Mouse (Mus musculus): Measurements from ENCODE around the gene Rbfox2. TPM values are rescaled to one million over a fixed set of nuclear protein-coding genes. Genes with fewer than 3 reads are reported as not detected.
A peak's percentile ranks its signal among the peaks of the same experiment; 100 is the strongest.

The Rbfox2 gene
- polyA plus RNA-seq, 1 experiment = 34.7 TPM

- TF ChIP-seq CTCF (IDR thresholded peaks at IDR 0.05; ENCODE audit: extremely low read depth, insufficient read length, insufficient replicate concordance, low read depth, low read length) (no peak), POLR2A (IDR thresholded peaks at IDR 0.05; ENCODE audit: low read depth, low read length) (no peak)
- H3K27ac ChIP-seq (ENCODE audit: insufficient read depth, low read depth, low read length) = no peak overlapping the region
- no peaks in the 10 kb centered on the region for H3K4me1 ChIP-seq (ENCODE audit: control insufficient read depth, insufficient read depth, insufficient read length, low read length)
- H3K27me3 ChIP-seq (ENCODE audit: control insufficient read depth, insufficient read depth, low read length) = no peaks in the 10 kb centered on the region
- no peak overlapping the region for H3K4me3 ChIP-seq (ENCODE audit: low read depth, low read length)
- 82% methylated on average over 4 of the region's 4 CpGs for WGBS
- no peaks in the 10 kb centered on the region for H3K36me3 ChIP-seq (ENCODE audit: control insufficient read depth, insufficient read depth, low read length)
These were observed 86.0 kb downstream of the Rbfox2 start for GRCm38 (mm10) chr15:77220833-77221232.

- Histone ChIP-seq H3K4me3 (ENCODE audit: low read depth, low read length) (no peak overlapping the region), H3K36me3 (ENCODE audit: control insufficient read depth, insufficient read depth, low read length) (no peaks in the 10 kb centered on the region), H3K27me3 (ENCODE audit: control insufficient read depth, insufficient read depth, low read length) (no peaks in the 10 kb centered on the region), H3K27ac (ENCODE audit: insufficient read depth, low read depth, low read length) (no peak overlapping the region), H3K4me1 (ENCODE audit: control insufficient read depth, insufficient read depth, insufficient read length, low read length) (no peaks in the 10 kb centered on the region)
- peak; percentile 72; the same call in 1 of the 2 replicates for TF ChIP-seq CTCF (IDR thresholded peaks at IDR 0.05; ENCODE audit: extremely low read depth, insufficient read length, insufficient replicate concordance, low read depth, low read length)
- TF ChIP-seq POLR2A (IDR thresholded peaks at IDR 0.05; ENCODE audit: low read depth, low read length) = no peak
These were observed 86.7 kb downstream of the Rbfox2 start for GRCm38 (mm10) chr15:77220137-77220536.

- Histone ChIP-seq H3K4me1 (ENCODE audit: control insufficient read depth, insufficient read depth, insufficient read length, low read length) (no peaks in the 10 kb centered on the region), H3K27ac (ENCODE audit: insufficient read depth, low read depth, low read length) (no peak overlapping the region), H3K27me3 (ENCODE audit: control insufficient read depth, insufficient read depth, low read length) (no peaks in the 10 kb centered on the region), H3K4me3 (ENCODE audit: low read depth, low read length) (no peak overlapping the region), H3K36me3 (ENCODE audit: control insufficient read depth, insufficient read depth, low read length) (no peaks in the 10 kb centered on the region)
- TF ChIP-seq POLR2A (IDR thresholded peaks at IDR 0.05; ENCODE audit: low read depth, low read length) = no peak
- TF ChIP-seq CTCF (IDR thresholded peaks at IDR 0.05; ENCODE audit: extremely low read depth, insufficient read length, insufficient replicate concordance, low read depth, low read length) = no peak
- 64% methylated on average over 1 of the region's 1 CpGs for WGBS
These were observed 87.2 kb downstream of the Rbfox2 start for GRCm38 (mm10) chr15:77219571-77219970.

GRCm38 (mm10) chr15:77218007-77218406 lies 88.8 kb downstream of the Rbfox2 start:
- no peaks in the 10 kb centered on the region for H3K36me3 ChIP-seq (ENCODE audit: control insufficient read depth, insufficient read depth, low read length)
- no peak overlapping the region for H3K27ac ChIP-seq (ENCODE audit: insufficient read depth, low read depth, low read length)
- no peak for TF ChIP-seq POLR2A (IDR thresholded peaks at IDR 0.05; ENCODE audit: low read depth, low read length)
- no peak for TF ChIP-seq CTCF (IDR thresholded peaks at IDR 0.05; ENCODE audit: extremely low read depth, insufficient read length, insufficient replicate concordance, low read depth, low read length)
- H3K27me3 ChIP-seq (ENCODE audit: control insufficient read depth, insufficient read depth, low read length) = no peaks in the 10 kb centered on the region
- H3K4me3 ChIP-seq (ENCODE audit: low read depth, low read length) = no peak overlapping the region
- no peaks in the 10 kb centered on the region for H3K4me1 ChIP-seq (ENCODE audit: control insufficient read depth, insufficient read depth, insufficient read length, low read length)
- WGBS = 89% methylated on average over 3 of the region's 3 CpGs

GRCm38 (mm10) chr15:77217523-77217922 lies 89.3 kb downstream of the Rbfox2 start:
- Histone ChIP-seq H3K4me3 (ENCODE audit: low read depth, low read length) (no peak overlapping the region), H3K27me3 (ENCODE audit: control insufficient read depth, insufficient read depth, low read length) (no peaks in the 10 kb centered on the region), H3K27ac (ENCODE audit: insufficient read depth, low read depth, low read length) (no peak overlapping the region), H3K36me3 (ENCODE audit: control insufficient read depth, insufficient read depth, low read length) (no peaks in the 10 kb centered on the region), H3K4me1 (ENCODE audit: control insufficient read depth, insufficient read depth, insufficient read length, low read length) (no peaks in the 10 kb centered on the region)
- 74% methylated on average over 1 of the region's 1 CpGs for WGBS
- TF ChIP-seq CTCF (IDR thresholded peaks at IDR 0.05; ENCODE audit: extremely low read depth, insufficient read length, insufficient replicate concordance, low read depth, low read length) = no peak
- TF ChIP-seq POLR2A (IDR thresholded peaks at IDR 0.05; ENCODE audit: low read depth, low read length) = no peak

- H3K4me1 ChIP-seq (ENCODE audit: control insufficient read depth, insufficient read depth, insufficient read length, low read length) = no peaks in the 10 kb centered on the region
- no peak for TF ChIP-seq CTCF (IDR thresholded peaks at IDR 0.05; ENCODE audit: extremely low read depth, insufficient read length, insufficient replicate concordance, low read depth, low read length)
- TF ChIP-seq POLR2A (IDR thresholded peaks at IDR 0.05; ENCODE audit: low read depth, low read length) = no peak
- H3K4me3 ChIP-seq (ENCODE audit: low read depth, low read length) = no peak overlapping the region
- H3K27me3 ChIP-seq (ENCODE audit: control insufficient read depth, insufficient read depth, low read length) = no peaks in the 10 kb centered on the region
- no peaks in the 10 kb centered on the region for H3K36me3 ChIP-seq (ENCODE audit: control insufficient read depth, insufficient read depth, low read length)
- H3K27ac ChIP-seq (ENCODE audit: insufficient read depth, low read depth, low read length) = no peak overlapping the region
- WGBS = 92% methylated on average over 6 of the region's 6 CpGs
These were observed 90.1 kb downstream of the Rbfox2 start for GRCm38 (mm10) chr15:77216704-77217103.

GRCm38 (mm10) chr15:77215178-77215800 lies 91.5 kb downstream of the Rbfox2 start:
- H3K4me1 ChIP-seq (ENCODE audit: control insufficient read depth, insufficient read depth, insufficient read length, low read length) = no peaks in the 10 kb centered on the region
- no peak overlapping the region for H3K4me3 ChIP-seq (ENCODE audit: low read depth, low read length)
- no peaks in the 10 kb centered on the region for H3K27me3 ChIP-seq (ENCODE audit: control insufficient read depth, insufficient read depth, low read length)
- no peaks in the 10 kb centered on the region for H3K36me3 ChIP-seq (ENCODE audit: control insufficient read depth, insufficient read depth, low read length)
- H3K27ac ChIP-seq (ENCODE audit: insufficient read depth, low read depth, low read length) = no peak overlapping the region
- WGBS = 61% methylated on average over 5 of the region's 5 CpGs
- no peak for TF ChIP-seq POLR2A (IDR thresholded peaks at IDR 0.05; ENCODE audit: low read depth, low read length)
- TF ChIP-seq CTCF (IDR thresholded peaks at IDR 0.05; ENCODE audit: extremely low read depth, insufficient read length, insufficient replicate concordance, low read depth, low read length) = no peak

All from small intestine, adult 2 months (tissue).